Mouse (Mus musculus): Measurements from ENCODE around the gene Spata17.

Gene Spata17

GRCm38 (mm10) chr1:187003441-187003861 lies 211.8 kb downstream of the Spata17 start:
- no peak for DNase-seq (ENCODE audit: low spot score)

DNA sequence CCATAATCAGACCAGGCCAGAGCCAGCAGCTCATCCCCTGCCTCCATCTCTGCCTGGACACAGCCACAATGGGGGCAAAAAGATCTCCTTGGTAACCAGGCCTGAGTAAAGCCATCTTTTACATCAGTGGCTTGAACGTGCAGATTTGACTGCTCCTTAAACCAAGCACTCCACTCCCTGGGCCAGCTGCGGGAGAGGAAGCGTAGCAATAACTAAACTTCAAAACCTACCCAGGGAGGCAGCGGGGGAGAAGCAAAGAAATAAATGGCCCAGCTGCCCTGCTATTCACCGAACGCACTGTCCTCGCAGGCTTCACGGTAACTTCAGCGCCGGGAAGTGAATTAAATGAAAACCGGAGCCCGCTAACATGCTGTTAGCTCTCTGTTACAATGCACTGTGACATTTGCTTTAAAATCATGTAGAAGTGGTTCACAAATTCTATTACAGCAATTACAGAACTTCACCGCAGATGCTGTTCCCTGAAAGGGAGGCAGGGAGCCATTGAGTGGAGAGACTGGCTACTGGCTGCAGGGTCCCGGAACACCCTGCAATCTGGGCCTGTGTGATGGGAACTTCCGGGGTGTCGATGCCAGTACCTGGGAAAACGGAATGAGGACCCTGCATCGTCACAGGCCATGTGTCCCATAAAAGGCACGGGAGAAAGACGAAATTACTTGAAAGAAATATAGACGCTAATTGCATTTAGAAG lies 217.5 kb downstream of the Spata17 start:
- no peak for DNase-seq (ENCODE audit: low spot score)
